Mouse (Mus musculus) thymus, adult 2 months (tissue): ENCODE data around the gene Gm28374. TPM values are rescaled to one million over a fixed set of nuclear protein-coding genes. Genes with fewer than 3 reads are reported as not detected.

Experiments used
- DNase-seq: peaks from one replicate; pipeline ENCODE4 v3.0.0; 2021
- H3K27ac ChIP-seq: fragments of 200-500 bp; 2 replicates; pipeline ENCODE4 v1.5.1; 2012; ENCODE audit warnings: low read length, control low read depth; ENCODE audit not compliant: control insufficient read depth, insufficient read depth
- H3K27me3 ChIP-seq: fragments of 200-500 bp; 2 replicates; pipeline ENCODE4 v1.6.1; 2012; ENCODE audit warnings: mild to moderate bottlenecking, low read length, moderate library complexity, mixed read lengths; ENCODE audit not compliant: control insufficient read depth, insufficient read depth
- H3K36me3 ChIP-seq: fragments of 200-500 bp; 2 replicates; pipeline ENCODE4 v1.6.1; 2012; ENCODE audit warnings: mild to moderate bottlenecking, low read length, moderate library complexity; ENCODE audit not compliant: control insufficient read depth, insufficient read depth
- H3K4me1 ChIP-seq: fragments of 200-500 bp; replicated peaks from 2 replicates; pipeline ENCODE4 v1.6.1; 2012; ENCODE audit warnings: low read length; ENCODE audit not compliant: control insufficient read depth, insufficient read depth
- H3K4me3 ChIP-seq: fragments of 200-500 bp; 2 replicates; pipeline ENCODE4 v1.5.1; 2012; ENCODE audit warnings: mild to moderate bottlenecking, low read length, control low read depth, moderate library complexity; ENCODE audit not compliant: control insufficient read depth, insufficient read depth
- CTCF ChIP-seq: fragments of 200-500 bp; IDR thresholded peaks from 2 replicates; pipeline ENCODE4 v1.5.1; 2012; ENCODE audit warnings: mild to moderate bottlenecking, control low read depth, low read length, moderate library complexity, borderline replicate concordance; ENCODE audit not compliant: control insufficient read depth, poor library complexity, insufficient read depth; ENCODE audit errors: extremely low read depth
- POLR2A ChIP-seq: fragments of 200-500 bp; IDR thresholded peaks from 2 replicates; pipeline ENCODE4 v1.6.1; 2012; ENCODE audit warnings: mild to moderate bottlenecking, low read length, control low read depth, moderate library complexity; ENCODE audit not compliant: control insufficient read depth, poor library complexity, insufficient read depth; ENCODE audit errors: extremely low read depth
- WGBS: fragments of 180-500 bp; shearing (Covaris S2); methylation state at CpG from one replicate; pipeline ENCODE4 v1.1.7; 2018; 5-methylcytosine and 5-hydroxymethylcytosine counted together
- polyA plus RNA-seq: library from polyadenylated mRNA; depleted of rRNA; stranded (reverse); fragments of >200 nt; gene quantifications from 2 replicates; pipeline ENCODE4 v1.2.3, GENCODE M21; 2012

The Gm28374 gene
- polyA plus RNA-seq, 1 experiment: 0.65 TPM

DNA sequence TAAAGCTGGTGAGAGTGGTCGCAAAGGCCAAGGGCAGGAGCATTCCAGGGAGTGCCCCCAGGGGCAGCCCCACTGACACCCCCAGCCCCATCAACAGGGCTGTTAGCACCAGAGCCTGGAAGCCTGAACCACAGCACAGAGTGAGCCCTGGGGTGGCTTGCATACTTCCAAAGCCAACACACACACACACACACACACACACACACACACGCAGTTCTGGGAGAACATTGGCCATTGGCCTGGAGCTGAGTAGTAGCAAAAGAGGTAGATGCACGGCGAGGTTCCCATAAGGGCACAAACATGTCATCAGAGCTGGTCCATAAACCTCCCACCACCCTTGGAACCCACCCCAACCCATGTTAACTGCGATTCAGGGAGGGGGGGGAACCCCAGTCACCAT, 15.5 kb downstream of the Gm28374 start:
- no peaks in the 10 kb centered on the region for H3K36me3 ChIP-seq
- DNase-seq: no peak
- no peaks in the 10 kb centered on the region for H3K27me3 ChIP-seq
- H3K27ac ChIP-seq: no peak overlapping the region
- H3K4me3 ChIP-seq: no peak overlapping the region
- H3K4me1 ChIP-seq: peaks cover 34% of the 10 kb centered on the region
- 42% methylated on average over 5 of the region's 5 CpGs for WGBS
- TF ChIP-seq CTCF (no peak), POLR2A (no peak)

DNA sequence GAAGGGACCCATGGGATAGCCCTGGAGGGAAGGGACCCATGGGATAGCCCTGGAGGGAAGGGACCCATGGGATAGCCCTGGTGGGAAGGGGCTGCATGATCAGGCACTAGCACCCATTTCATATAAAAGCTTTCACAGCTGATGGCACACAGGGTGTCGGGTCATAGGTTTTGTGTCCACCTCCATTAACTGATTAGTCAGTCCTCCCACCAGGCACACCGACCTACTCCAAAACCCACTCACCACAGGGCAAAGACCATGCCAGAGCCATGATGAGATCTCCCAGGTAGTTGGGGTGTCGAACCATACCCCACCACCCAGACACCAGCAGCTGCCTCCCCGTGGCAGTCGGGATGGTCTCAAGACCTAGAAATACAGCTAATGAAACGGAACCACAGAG, 19.0 kb downstream of the Gm28374 start:
- H3K36me3 ChIP-seq: no peaks in the 10 kb centered on the region
- DNase-seq: no peak
- no peaks in the 10 kb centered on the region for H3K27me3 ChIP-seq
- peaks cover 22% of the 10 kb centered on the region for H3K4me1 ChIP-seq
- 97% methylated on average over 6 of the region's 6 CpGs for WGBS
- TF ChIP-seq CTCF: no peak
- no peak for TF ChIP-seq POLR2A
- H3K4me3 ChIP-seq: no peak overlapping the region
- no peak overlapping the region for H3K27ac ChIP-seq

DNA sequence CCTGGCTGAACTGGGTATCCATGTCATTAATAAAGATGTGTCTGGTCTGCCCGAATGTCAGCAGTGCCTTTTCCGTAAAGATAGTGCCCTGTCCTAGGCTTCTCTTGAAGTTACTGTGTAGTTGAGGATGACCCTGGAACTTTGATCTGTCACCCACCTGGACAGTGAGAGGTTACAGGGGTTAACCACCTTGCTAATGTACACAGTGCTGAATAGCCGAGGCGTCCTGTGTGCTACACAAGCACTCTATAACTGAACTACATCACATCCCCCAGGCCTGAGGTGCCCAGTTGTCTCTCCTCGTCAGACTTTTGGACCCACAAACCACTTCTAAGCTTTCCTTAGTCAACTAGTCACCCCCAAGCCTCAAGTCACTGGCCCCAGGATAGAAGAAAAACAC, 19.6 kb downstream of the Gm28374 start:
- 35% methylated on average over 5 of the region's 5 CpGs for WGBS
- peak overlapping the region; percentile 72 for H3K4me3 ChIP-seq
- H3K36me3 ChIP-seq: no peaks in the 10 kb centered on the region

DNA sequence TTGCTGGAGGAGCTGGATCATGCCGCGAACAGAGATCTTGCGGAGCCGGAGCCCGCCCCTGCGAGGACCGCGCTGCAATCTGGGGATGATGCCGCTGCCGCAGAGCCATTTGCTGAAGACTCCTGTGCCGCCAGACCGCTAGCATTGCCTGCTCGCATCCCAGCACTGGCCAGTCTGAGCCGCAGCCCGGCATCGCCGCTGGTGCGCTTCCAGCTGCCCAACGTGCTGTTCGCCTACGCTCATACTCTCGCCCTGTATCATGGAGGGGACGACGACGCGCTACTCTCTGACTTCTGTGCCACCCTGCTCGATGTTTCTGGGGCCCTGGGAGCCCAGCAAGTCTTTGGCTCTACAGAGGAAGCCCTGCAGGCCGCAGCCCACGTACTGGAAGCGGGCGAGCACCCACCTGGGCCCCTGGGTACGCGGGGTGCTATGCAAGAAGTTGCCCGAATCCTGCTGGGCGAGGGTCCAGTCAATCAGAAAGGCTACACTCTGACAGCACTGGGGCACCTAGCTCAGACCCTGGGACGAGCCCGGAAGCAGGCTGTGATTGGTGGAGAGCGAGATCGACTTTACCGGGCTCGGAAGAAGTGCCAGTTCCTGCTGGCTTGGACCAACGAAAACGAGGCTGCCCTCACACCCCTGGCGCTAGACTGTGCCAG, 20.3 kb downstream of the Gm28374 start:
- TF ChIP-seq CTCF: peak; percentile 23; the same call in 1 of the 2 replicates
- TF ChIP-seq POLR2A: peak; percentile 90
- H3K27ac ChIP-seq: peak overlapping the region; percentile 83
- H3K27me3 ChIP-seq: no peaks in the 10 kb centered on the region
- peak; percentile 69 for DNase-seq
- H3K36me3 ChIP-seq: no peaks in the 10 kb centered on the region
- peak overlapping the region; percentile 72 for H3K4me3 ChIP-seq
- under 1% methylated on average over 44 of the region's 44 CpGs for WGBS
- peaks cover 17% of the 10 kb centered on the region for H3K4me1 ChIP-seq

More for the DNA sequence above, 19.6 kb downstream of the Gm28374 start:
- peak overlapping the region; percentile 83 for H3K27ac ChIP-seq
- H3K4me1 ChIP-seq: peaks cover 17% of the 10 kb centered on the region
- no peaks in the 10 kb centered on the region for H3K27me3 ChIP-seq
- TF ChIP-seq CTCF (no peak), POLR2A (no peak)
- no peak for DNase-seq

DNA sequence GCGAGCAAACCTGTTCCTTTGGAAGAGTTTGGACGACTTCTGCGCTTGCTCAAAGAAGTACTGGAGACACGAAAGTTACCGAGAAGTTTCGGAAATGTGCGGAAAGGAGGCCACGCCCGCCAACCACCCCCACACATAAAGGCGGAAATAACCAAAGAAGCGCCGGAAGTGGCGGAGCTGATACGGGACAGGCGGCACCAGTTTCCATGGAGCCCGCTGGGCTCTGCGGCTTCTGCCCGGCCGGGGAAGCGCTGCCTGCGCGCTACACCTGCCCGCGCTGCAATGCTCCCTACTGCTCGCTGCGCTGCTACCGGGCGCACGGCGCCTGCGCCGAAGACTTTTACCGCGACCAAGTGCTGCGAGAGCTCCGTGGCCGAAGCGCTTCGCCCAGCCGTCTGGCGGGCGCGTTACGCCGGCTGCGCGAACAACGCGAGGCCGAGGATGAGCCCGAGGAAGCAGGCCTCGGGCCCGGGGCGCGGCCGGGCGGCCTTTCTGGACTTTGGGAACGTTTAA, 21.0 kb downstream of the Gm28374 start, which contains the start of gene Znhit2:
Gene Znhit2, plus strand, starts transcription at position 172 of the 513 bp plus-strand sequence.
- Histone ChIP-seq H3K36me3 (no peaks in the 10 kb centered on the region), H3K27ac (peak within 1 kb of the TSS; percentile 83), H3K4me1 (peaks cover 16% of the 10 kb centered on the region), H3K4me3 (peak within 1 kb of the TSS; percentile 72), H3K27me3 (no peaks in the 10 kb centered on the region)
- TF ChIP-seq CTCF (0 out of 2 replicates have a peak, but pooled peaks have one; percentile 9), POLR2A (peak; percentile 81)
- DNase-seq: peak; percentile 95
- under 1% methylated on average over 58 of the region's 58 CpGs for WGBS

DNA sequence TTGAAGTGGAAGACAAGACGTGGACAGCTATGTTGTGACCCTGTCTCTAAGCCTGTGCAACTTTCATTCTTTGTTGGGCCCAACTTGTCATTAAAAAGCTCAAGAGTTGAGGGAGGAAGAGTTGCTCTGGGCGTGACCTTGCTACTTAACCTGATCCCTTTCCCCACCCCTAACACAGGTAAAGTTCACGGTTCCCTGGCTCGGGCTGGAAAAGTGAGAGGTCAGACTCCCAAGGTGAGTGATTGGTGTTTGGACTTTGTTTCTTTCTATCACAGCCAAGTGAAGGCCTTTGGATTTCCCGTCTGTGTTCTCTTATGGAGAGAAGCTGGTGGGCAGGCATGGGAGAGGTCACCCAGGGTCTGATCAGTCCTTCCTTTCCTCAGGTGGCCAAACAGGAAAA, 23.1 kb downstream of the Gm28374 start:
- TF ChIP-seq CTCF (no peak), POLR2A (no peak)
- H3K27ac ChIP-seq: no peak overlapping the region
- no peak for DNase-seq
- peaks cover 11% of the 10 kb centered on the region for H3K36me3 ChIP-seq
- WGBS: 94% methylated on average over 5 of the region's 5 CpGs
- peaks cover 16% of the 10 kb centered on the region for H3K4me1 ChIP-seq
- H3K27me3 ChIP-seq: no peaks in the 10 kb centered on the region
- H3K4me3 ChIP-seq: no peak overlapping the region
